Mouse (Mus musculus): ENCODE data around the gene Thada.
"Not testable (repeated sequence)": the region's sequence is repeated elsewhere in the genome, so short reads cannot be mapped to it uniquely, and the experiment has no call there.

Thada gene

DNA sequence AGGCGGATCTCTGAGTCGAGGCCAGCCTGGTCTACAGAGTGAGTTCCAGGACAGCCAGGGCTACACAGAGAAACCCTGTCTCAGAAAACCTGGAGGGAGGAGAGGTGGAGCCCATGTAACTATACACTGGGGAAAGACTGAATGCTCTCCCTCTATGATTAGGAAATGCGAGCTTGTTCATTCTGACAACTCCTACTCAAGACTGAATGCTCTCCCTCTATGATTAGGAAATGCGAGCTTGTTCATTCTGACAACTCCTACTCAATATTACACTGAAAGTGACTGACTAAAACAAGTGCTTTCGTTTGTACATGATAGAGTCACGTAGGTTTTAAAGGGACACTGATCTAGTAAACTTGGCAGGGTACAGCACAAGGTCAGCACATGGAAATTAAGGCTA is 174.8 kb downstream of the Thada start:
- DNase-seq (ENCODE audit: low spot score), result not testable (repeated sequence)

DNA sequence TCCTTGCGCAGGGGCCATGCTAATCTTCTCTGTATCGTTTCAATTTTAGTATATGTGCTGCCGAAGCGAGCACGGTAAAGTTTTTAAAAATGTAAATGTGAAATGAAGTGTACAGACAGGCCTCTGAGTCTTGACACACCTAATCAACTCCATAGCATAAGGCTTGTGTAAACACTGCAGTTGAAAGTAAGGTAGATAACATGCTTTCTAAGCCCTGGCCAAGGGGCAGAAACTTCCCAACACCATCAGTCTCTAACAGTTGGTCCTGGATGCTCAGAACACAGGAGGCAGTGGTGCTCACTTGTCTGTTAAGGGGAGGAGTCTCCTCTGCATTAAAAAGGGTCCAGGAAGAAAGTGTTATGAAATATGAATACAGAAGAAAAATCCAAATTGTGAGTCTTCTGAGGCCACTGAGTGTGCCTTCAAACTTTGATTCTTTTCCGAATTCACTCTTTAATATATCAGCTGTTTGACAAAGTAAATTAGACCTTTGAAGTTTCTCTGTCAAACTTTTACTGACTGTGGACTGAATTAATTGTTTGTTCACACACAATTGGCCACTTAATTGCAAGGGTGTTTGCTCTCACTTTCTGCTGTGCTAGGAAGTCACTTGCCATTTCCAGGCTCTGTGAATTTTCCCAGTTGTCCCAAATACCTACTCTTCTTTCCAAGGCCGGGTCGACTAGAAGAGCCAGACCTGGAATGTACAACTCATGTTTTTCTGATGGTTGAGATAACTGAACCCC is 178.2 kb downstream of the Thada start:
- no peak for DNase-seq (ENCODE audit: low spot score)

DNA sequence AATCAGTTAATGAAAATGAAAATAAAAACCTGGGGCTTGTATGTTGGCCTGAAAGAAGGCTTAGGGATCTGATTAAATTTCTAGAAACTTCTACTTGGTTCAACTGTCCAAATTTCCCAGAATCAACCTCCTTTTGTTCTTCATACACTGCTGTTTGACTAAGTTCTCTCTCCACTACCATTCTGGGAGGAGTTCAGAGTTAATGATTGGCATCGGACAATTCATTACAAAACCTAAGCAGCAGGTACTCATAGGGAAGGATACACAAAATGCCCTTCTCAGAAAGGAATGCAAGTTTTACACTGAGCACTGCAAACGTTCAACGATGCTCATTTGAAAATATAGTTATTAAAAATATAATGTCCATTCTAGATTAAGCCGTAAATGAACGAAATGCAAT is 179.5 kb downstream of the Thada start:
- DNase-seq (ENCODE audit: low spot score), result no peak

DNA sequence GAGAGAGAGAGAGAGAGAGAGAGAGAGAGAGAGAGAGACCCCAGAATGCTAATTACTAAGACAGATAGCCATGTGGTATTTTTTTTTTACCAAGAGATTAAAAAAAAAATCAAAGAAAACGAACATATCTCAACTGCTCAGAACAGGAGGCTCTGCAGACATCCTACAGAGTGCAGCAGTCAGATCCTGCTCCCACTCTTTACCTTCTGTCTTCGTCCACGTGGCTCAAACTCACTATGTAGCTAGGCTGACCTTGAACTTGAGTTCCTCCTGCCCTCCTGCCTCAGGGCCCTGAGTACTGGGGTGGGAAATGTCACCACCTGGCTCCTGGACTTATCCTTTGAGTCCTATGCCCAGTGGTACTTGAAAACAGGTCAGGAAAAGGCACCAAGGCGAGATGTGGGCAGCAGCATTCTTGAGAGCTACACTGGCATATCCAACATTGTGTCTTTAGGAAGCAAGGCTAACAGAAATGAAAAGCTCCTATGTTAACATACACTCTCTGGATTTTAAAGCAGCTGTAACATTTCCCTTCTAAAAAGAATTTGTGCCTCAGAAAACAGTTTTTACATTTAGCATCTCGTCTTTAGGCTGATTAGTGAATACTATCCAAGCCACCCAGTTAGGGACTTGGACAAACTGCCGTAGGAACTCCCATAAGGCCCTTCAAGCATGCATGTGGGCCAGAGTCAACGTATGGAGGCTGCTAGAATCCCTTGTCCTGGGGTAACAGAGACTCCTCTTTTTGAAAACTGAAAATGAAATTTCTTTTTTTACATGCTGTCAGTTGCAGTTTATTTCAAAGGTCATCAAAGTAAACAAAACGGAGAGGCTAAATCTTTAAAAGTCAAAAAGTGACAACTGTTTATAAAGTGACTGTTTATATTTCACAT is 183.4 kb downstream of the Thada start:
- no peak for DNase-seq (ENCODE audit: low spot score)

DNA sequence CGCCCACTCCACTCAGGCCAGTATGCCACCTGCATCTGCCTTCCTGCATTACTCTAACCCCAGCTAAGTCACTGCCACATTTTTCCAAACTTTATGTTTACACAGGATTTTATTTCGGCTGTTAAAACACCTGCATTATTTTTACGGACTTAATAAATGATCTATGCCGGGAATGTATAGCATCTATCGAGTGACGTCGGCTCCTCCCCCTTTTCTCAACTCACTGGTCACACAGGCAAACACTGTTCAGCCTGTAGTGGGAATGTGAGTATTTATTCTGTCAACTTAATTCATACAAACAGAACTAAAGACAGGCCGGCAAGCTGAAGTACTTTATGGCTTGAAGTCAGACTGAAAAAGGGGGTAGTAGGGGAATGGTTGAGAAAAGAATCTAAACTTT is 187.0 kb downstream of the Thada start:
- no peak for DNase-seq (ENCODE audit: low spot score)

DNA sequence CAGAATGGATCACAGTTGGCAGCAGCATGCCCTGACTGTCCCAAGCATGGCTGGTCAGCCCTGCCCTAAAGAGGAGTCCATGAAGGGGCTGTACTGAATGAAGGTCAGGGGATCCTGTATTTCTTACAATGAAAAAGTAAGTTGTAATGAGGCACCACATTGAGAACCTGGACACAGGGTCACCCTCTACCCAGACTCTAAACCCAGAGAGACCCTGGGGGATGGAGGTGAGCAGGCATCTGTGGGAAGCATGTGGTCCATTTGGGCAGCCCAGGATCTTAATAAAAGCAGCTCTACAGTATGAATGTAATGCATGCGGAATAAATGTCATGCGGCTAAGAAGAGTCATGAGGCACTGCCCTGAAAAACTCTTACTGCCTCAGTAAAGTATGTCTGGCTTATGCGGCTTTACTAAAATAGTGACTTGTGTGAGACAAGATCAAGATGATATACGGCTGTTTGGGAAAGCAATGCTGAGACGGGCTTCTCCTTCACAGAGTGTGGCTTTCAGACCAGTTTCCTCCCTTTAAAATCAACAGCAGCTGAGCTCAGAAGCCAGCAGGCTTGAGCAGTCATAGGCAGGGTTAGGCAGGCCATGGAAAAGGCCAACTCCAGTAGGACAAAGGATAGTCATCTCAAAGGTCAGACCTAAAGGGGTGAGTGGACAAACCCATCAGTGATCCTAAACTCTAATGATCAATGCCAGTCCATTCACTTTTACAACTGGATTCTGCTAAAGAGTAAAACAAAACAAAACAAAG is 187.6 kb downstream of the Thada start:
- no peak for DNase-seq (ENCODE audit: low spot score)

DNA sequence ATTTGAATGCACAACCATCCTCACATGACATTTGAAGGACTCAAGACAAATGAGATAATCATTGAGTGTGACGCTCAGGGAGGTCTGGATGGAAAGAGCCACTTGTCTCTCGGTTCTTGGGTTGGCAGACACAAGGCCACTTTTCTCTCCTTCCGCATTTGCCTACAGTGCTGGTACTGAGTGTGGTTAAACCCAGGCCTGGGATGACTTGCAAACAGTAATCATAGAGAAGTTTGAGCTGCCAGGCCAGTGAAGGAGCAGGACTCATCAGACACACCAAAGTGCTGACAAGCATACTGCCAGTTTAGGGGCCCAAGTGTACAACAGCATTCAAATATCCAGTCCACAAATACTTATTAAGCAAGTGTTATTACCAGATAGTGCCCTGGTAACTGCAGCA is 191.0 kb downstream of the Thada start:
- no peak for DNase-seq (ENCODE audit: low spot score)

DNA sequence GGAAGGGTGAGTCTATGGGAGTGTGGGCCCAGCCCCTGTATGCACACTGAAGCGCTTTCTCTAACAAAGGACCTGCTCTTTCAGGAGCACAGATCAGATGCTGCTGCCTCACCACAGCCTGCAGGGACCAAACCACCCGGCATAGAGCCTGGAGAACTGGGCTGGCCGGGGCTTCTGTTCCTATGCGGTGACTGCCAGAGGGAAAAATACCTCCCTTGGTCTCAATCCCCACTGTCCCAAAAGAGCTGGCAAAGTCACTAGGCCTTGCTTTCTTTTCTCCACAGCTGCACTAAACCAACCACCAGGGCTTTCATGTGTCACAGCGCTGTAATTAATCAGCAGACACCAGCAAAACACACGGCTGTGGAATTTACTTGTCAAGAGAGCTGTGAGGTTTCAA is 191.8 kb downstream of the Thada start:
- peak; percentile 37 for DNase-seq (ENCODE audit: low spot score)

DNA sequence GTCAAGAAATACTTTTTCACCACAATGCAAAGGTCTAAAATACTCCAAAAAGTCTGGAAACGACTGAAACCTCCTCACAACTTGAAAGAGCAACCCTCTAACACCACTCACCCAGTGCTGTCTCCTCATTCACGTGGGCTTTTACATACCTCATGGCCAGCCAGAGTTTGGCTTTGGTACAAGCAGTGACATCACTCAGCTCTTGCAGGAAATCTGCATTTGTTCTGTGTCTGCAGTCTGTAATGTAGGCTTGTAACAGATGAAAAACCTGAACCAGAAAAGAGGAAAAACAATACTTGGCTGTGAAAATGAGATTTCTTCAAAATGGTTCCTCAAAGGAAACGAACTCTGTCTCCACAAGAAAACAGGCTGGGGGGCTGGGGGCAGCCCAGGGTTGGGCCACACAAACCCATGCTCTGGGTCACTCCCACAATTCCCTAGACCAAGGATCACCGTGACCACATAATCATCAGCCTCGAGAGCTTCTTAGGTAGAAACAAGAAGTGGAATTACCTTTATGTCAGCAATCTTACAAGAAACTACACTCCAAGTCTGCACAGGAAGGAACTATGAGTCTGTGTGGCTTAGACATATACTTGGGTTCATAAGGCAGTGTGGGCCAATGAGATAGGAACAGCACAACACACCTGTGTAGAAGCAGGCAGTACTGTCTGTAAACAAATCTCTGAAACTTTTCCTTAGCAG is 193.3 kb downstream of the Thada start:
- DNase-seq (ENCODE audit: low spot score), result peak; percentile 57

DNA sequence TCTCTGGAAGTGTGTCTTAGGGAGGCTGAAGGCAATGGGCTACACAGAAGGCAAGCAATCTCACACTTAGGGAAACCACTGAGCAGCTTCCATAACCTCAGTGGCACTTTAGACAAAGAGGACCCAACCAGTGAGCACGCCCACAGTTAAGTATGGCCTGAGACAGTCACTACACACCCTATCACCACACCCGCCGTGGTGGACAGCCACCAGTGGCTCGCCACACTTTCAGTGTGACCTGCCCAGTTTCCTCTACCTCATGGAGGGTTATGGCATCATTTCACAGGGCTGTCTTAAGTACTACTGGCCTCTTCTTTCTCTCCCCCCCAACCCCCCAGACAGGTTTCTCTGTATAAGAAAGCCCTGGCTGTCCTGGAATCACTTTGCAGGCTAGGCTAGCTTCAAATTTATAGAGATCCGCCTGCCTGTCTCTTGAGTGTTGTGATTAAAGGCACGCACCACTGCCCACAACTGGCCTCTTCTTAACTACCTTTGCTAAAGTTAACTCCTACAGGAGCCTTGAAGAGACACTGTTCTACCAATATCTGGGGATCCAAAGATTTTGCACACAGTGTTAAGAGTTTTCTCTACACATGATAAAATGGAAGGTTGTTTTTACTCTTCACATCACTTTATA is 194.3 kb downstream of the Thada start:
- DNase-seq (ENCODE audit: low spot score), result no peak

DNA sequence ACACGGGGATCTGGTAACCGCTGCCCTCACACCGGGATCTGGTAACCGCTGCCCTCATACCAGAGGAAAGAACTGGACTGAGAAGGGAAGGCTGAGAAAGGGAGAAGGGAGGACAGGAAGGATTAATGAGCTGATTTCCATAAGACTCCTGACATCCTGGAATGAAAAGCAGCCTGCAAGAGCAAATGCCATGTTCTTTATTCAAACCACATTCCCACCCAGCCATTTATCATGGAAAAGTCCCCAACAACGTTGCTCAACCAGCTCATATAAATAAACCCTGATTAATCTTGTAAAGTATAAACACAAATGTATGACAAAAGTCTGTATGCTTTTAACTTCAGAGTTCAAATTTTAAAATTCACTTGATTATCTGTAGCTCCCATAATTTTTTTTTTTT is 196.3 kb downstream of the Thada start:
- no peak for DNase-seq (ENCODE audit: low spot score)

DNA sequence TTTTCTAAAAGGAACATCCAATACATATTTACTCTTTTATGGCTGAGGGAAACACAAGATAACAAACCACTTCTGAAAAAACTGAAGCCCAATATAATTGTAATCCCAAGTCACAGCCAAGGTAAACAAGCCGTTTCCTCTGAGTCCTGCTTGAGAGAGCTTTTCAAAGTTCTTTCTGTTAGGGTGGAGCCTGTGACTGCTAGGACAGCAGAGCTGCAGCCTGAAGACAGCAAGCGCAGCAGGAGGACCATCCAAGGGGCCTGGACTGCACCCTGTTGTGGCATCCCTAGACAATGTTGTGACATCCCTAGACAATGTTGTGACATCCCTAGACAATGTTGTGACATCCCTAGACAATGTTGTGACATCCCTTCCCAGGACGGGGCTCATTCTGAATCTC is 197.6 kb downstream of the Thada start:
- peak; percentile 58 for DNase-seq (ENCODE audit: low spot score)

DNA sequence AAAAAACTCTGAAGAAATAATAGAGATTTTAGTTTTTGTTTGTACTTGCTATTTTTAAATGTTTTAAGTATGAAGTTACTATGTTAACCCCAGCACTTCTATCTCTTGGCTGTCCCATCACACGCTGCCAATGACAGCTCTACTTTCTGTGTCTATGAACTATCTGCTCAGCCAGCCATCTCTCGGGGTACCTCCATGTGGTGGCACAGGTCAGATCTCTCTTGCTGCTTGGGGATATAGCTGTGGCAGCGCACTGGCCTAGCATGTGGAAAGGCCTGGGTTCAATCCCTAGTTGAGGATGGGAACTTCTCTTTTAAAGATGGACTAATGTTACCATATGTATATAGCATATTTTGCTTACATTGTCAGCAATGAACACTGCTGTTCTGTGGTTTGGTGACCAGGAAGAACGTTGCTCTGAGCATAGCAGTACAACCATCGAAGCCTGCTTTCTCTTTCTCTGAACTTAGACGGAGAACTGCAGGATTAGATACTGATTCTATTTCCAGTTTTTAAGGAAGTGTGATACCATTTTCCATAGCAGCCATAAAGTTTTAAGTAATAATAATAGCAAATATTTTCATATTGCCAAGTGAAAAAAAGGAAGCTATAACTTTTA is 198.4 kb downstream of the Thada start:
- DNase-seq (ENCODE audit: low spot score), result peak; percentile 43

DNA sequence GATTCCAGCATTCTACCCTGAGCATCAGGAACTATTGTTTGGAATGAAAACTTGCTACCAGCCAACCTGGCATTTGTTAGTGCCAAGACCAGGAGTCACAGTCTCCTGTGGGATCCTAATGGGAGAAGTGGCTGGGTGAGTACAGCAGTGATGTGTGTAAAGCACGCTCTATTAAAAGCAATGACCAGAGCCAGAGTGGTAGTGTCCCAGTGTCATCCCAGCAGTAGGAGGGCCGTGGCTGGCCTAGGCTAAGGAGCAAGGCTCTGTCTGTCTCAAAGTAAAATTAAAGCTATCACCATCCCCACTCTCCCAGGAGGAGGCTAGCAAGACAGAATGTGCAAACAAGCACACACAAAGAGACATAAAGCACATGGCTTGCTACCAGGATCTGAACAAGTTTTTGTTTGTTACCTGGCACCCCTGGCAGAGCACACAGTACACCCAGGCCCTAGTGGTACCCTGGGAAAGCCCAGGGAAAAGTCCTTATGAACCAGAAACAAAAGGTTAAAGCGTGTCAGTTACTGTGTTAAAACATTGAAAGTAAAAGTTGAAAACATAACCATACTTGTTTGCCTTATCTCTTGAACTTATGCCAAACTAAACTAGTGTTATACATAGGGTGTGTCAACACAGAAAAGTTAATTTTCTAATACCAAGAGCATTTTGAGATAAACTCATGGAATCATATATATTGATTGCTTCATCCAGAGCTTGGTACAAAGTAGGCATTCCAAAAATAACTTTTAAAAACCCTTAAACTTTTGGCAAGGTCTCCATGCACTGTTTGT is 199.7 kb downstream of the Thada start:
- DNase-seq (ENCODE audit: low spot score), result no peak

DNA sequence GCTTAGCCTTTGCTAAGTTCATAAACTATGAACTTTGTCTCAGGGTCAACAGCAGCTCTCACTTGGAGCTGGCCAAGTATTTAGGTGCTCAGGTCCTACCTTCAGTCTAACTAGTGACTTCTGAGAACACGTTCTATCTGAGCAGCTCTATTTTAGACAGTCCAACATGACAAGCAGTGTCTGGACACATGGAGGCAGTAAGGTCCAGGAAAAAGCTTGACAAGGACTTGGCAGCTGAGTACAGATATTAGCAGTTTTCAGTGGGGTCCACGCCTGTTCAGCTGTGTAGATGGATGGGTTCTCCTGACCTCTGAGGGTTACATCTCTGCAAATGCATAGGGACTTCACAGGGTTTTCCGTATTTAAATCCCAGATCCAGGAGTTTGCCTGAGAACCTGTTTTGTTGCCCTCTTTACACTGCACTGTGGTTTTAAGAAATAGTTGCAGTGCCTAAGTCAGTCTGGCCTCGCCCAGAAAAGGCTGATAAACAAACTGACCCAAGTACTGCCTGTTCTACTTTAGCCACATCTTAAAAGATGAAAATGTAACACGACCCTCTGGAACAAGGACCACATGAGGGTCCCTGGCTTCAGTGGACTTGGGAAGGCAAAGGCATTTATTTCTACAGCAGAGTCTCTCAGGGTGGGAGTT is 200.4 kb downstream of the Thada start:
- DNase-seq (ENCODE audit: low spot score), result no peak

DNA sequence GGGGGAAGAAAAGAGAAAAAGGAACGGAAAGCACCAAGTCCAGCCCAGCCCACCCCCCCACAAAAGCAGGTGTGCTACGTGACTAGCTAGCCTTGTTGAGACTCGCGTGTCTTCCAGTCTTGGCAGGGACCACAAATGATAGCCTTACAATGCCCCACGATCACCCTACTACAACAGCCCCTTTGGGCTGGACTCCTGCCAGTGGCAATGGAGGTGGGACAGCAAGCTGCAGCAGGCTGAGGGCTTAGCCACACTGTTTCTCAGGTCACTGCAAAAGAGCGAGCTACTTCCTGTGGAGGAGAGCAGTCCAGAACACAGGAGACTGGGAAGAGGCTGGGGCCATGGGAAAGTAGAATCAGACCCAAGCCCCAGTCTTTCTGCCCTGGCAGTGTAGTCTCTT is 201.7 kb downstream of the Thada start:
- DNase-seq (ENCODE audit: low spot score), result no peak

DNA sequence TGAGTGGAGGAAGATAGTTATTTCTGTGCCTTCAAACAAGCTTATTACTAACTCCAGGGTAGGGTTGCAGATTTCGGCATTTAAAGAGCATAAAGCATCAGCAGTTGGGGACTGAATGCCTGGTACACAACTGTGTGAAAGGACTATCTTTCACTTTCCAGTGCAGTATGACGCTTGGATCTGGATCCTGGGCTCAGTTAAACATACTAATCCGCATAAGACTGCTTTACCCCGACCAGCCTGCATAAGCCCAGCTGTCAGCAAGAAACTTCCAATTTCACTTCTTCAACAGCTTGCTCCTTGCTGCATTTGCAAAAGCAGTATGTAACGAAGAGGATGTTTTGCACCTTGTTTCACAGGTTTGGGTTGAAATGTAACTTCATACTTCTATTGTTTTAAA is 202.4 kb downstream of the Thada start:
- DNase-seq (ENCODE audit: low spot score), result no peak

DNA sequence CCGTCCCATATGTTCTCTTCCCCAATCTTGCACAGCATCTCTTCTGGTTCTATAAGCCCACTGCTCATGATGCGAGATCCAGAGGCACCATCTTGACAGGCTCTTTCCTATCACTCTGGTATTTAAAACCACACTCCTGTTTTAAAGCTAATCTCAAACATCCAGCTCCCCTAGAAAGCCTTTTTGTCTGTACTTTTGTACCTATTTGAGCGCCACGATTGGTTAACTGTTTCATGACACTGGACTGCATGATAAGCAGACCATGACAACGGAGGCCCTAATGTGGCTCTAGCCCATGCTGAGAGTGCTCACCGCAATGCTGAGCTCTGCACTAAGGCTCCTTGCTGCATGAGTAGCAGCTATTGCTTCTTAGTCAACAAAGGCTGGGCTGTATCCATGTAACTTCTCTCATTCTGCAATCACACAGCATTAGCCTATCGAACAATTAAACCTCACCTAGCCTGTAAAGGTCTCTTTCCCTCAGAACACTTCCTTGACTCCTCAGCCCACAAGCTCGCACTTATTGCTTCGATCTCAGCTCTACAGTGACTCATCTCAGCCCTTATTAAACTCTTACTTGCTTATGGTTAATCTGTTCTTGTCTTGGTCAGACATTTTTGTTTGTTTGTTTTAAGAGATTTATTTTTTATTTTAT is 203.6 kb downstream of the Thada start:
- DNase-seq (ENCODE audit: low spot score), result no peak

DNA sequence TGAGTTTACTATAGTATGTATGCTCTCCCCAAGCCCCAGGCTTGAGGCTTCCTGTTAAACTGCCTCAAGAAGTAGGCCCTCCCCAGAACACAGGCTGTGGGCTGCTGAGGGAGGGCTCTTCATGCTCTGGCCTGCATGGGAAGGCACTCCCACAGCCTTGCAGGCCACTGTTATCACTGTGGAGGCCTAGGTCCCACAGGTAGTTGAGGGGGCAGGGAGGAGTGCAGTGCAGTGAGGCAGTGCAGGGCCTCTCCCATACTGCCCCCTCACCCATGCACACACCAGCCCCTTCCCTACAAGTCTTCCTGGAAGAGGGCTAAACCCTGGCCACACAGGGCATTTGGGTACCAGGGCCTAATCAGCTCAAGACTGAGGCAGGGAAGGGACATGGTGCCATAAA is 205.0 kb downstream of the Thada start:
- DNase-seq (ENCODE audit: low spot score), result no peak

Measured in T-cell, adult 2 months (primary cell).